Mouse (Mus musculus) ES-Bruce4 (cell line): ENCODE results near the gene Srp14. TPM values are rescaled to one million over a fixed set of nuclear protein-coding genes. Genes with fewer than 3 reads are reported as not detected.

Source experiments
- H3K27ac ChIP-seq: 2 replicates; pipeline ENCODE4 v1.5.1; 2012; ENCODE audit warnings: low read length, inconsistent platforms; ENCODE audit not compliant: insufficient read depth
- H3K27me3 ChIP-seq: 2 replicates; pipeline ENCODE4 v1.6.1; 2012; ENCODE audit warnings: mild to moderate bottlenecking, low read length, inconsistent platforms; ENCODE audit not compliant: control insufficient read depth, poor library complexity, insufficient read depth, severe bottlenecking
- H3K36me3 ChIP-seq: 2 replicates; pipeline ENCODE4 v1.6.1; 2012; ENCODE audit warnings: inconsistent platforms, mild to moderate bottlenecking, low read length, moderate library complexity; ENCODE audit not compliant: control insufficient read depth, poor library complexity, insufficient read depth, severe bottlenecking
- H3K4me1 ChIP-seq: one replicate; pipeline ENCODE4 v1.8.1; 2011; ENCODE audit warnings: low read length; ENCODE audit not compliant: control insufficient read depth, insufficient read depth
- H3K4me3 ChIP-seq: 2 replicates; pipeline ENCODE4 v1.5.1; 2011; ENCODE audit warnings: low read depth, mild to moderate bottlenecking, low read length
- H3K9ac ChIP-seq: 2 replicates; pipeline ENCODE4 v1.6.1; 2012; ENCODE audit warnings: low read depth, mild to moderate bottlenecking, inconsistent platforms; ENCODE audit not compliant: poor library complexity, severe bottlenecking
- H3K9me3 ChIP-seq: replicated peaks from 2 replicates; pipeline ENCODE4 v1.6.1; 2012; ENCODE audit warnings: mild to moderate bottlenecking, low read length, inconsistent platforms; ENCODE audit not compliant: control insufficient read depth, poor library complexity, insufficient read depth, severe bottlenecking
- CTCF ChIP-seq: IDR thresholded peaks from one replicate; pipeline ENCODE4 v1.8.1; 2011; ENCODE audit warnings: low read depth, low read length
- EP300 ChIP-seq: IDR thresholded peaks from 2 replicates; pipeline ENCODE4 v1.6.1; 2011; ENCODE audit warnings: low read depth, low read length; ENCODE audit not compliant: insufficient read depth
- POLR2A ChIP-seq: IDR thresholded peaks from one replicate; pipeline ENCODE4 v1.8.1; 2011; ENCODE audit warnings: low read length; ENCODE audit not compliant: insufficient read depth
- polyA plus RNA-seq: library from polyadenylated mRNA; stranded (reverse); fragments of >200 nt; gene quantifications from 2 replicates; pipeline ENCODE4 v1.2.4, GENCODE M21; 2011; ENCODE audit warnings: low read depth; ENCODE audit not compliant: missing spikeins, insufficient read depth, insufficient read length

Gene Srp14
- polyA plus RNA-seq, 1 experiment, result 142 TPM

DNA sequence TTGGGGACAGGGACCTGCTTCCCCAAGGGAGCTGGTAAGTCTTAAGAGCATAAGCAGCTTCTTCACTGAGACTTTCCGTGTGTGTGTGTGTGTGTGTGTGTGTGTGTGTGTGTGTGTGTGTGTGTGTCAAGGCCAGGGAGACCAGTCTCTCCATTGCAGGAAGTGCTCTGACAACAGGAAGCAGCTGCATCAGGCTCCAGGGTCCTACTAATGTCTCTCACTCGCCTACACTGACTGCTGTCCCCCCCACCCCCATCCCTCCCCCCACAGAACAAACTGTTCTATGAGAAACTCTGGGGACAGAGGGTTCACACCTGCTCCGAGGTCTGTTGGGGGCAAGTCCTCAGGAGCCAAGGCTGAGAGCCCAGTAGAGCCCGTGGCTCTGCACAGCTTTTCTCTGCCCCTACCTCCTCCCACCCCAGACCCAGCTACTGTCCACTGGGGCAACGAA lies 11.8 kb upstream of the Srp14 start:
- Histone ChIP-seq H3K27me3 (no peaks in the 10 kb centered on the region), H3K36me3 (no peaks in the 10 kb centered on the region), H3K9me3 (no peaks in the 10 kb centered on the region), H3K27ac (no peak overlapping the region), H3K4me3 (no peak overlapping the region), H3K9ac (no peak overlapping the region), H3K4me1 (peaks cover 4% of the 10 kb centered on the region)
- TF ChIP-seq POLR2A, result no peak
- TF ChIP-seq EP300, result no peak
- TF ChIP-seq CTCF, result no peak

DNA sequence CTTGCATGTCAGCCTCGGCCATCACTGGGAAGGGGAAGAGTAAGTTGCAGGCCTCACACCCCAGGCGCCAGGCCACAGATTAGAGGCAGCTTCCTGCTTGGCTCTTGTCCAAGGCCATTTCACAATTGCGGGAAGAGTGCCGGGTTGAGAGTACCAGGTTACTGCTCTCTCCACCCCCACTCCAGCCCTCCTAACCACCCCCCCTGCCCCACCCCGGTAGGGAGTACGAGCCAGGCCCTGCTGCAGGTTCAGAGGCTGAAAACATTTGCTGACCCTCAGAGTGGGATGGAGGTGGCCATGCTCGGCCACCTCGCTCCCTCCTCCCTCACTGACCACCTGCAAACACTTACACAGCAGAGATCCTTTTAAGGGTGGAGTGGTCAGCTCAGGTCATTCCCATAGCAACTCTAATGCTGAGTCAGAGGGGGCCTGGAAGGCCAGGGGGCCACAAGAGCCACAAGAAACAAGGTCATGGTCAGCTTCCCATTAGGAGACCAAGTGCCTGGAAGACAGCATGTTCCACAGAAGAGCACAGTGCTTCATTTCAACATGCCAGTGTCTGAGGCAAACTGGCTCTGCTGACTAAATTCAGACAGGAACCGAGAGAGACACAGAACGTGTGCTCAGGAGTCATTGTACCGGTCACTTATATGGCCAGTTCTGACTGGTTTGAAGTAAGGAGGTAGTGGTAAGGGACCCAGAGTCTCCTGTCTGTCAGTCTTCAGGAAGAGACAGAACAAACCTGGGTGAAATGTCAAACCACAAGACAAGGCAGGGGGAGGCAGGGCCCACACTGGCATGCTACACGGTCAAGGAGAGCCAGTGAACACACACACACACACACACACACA lies 11.0 kb upstream of the Srp14 start:
- no peaks in the 10 kb centered on the region for H3K36me3 ChIP-seq
- H3K27ac ChIP-seq, result no peak overlapping the region
- TF ChIP-seq POLR2A, result no peak
- no peak for TF ChIP-seq EP300
- peaks cover 4% of the 10 kb centered on the region for H3K4me1 ChIP-seq
- no peaks in the 10 kb centered on the region for H3K9me3 ChIP-seq
- H3K4me3 ChIP-seq, result no peak overlapping the region
- H3K27me3 ChIP-seq, result no peaks in the 10 kb centered on the region
- H3K9ac ChIP-seq, result no peak overlapping the region

DNA sequence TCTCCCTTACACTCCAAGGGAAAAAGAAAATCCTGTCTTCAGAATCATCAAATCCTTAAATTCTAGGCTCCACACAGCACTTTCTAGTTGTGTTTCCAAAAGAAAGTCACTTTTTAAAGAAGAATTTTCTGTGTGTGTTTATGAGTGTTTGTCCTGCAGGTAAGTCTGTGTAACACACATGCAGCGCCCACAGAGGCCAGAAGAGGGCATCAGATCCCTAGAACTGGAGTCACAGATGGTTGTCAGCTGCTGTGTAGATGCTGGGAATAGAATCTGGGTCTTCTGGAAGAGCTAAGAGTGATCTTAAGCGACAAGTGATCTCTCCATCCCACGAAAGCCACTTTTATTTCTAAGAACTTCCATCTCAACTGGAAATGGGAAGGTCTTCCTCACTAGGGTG lies 8.3 kb upstream of the Srp14 start:
- Histone ChIP-seq H3K4me1 (peaks cover 4% of the 10 kb centered on the region), H3K27ac (no peak overlapping the region), H3K4me3 (no peak overlapping the region), H3K9me3 (no peaks in the 10 kb centered on the region), H3K9ac (no peak overlapping the region), H3K27me3 (no peaks in the 10 kb centered on the region), H3K36me3 (no peaks in the 10 kb centered on the region)
- TF ChIP-seq POLR2A (no peak), EP300 (no peak), CTCF (peak; percentile 61)

DNA sequence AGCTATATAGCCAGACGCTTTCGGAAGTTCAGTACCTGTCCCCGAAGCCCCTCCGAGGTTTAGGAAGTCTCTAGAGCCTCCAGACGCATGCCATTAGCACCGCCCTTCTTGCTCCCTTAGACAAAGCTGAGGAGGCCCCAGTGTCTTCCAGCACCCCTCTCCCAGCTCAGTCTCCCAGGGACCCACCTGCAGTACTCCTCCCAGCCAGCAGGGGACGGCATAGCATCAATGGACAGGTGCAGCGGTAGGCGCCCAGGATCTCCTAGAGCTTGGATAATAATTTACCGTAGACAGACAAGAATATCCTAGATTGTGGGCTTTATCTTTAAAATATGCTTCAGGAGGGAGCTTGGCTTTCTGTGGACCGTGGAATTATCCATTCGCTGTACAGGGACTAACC lies 7.4 kb upstream of the Srp14 start:
- Histone ChIP-seq H3K27me3 (no peaks in the 10 kb centered on the region), H3K9ac (no peak overlapping the region), H3K4me3 (no peak overlapping the region), H3K4me1 (peaks cover 4% of the 10 kb centered on the region), H3K9me3 (no peaks in the 10 kb centered on the region), H3K36me3 (no peaks in the 10 kb centered on the region), H3K27ac (no peak overlapping the region)
- TF ChIP-seq POLR2A (no peak), CTCF (peak; percentile 93)

DNA sequence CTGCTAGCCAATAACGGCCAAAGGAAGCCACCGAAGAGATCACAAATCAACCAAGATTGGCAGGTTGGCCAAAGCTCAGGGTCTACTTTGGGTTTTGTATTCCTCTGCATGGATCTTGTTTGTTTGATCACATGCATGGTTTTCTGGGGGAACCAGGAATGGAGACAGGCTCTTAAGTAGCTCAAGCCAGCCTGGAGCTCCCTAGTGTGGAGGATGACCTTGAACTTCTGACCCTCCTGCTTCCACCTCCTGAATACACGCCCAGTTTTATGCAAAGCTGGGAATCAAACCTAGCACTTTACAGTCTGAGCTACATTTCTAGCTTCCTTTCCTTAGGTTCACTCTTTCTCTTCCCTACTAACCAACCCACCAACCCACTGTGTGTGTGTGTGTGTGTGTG lies 5.9 kb upstream of the Srp14 start:
- no peaks in the 10 kb centered on the region for H3K9me3 ChIP-seq
- H3K27ac ChIP-seq, result no peak overlapping the region
- no peak overlapping the region for H3K9ac ChIP-seq
- no peak overlapping the region for H3K4me3 ChIP-seq
- 0 out of 2 replicates have a peak, but pooled peaks have one; percentile 42 for TF ChIP-seq EP300
- TF ChIP-seq CTCF, result no peak
- no peaks in the 10 kb centered on the region for H3K27me3 ChIP-seq
- no peaks in the 10 kb centered on the region for H3K36me3 ChIP-seq
- peaks cover 2% of the 10 kb centered on the region for H3K4me1 ChIP-seq

DNA sequence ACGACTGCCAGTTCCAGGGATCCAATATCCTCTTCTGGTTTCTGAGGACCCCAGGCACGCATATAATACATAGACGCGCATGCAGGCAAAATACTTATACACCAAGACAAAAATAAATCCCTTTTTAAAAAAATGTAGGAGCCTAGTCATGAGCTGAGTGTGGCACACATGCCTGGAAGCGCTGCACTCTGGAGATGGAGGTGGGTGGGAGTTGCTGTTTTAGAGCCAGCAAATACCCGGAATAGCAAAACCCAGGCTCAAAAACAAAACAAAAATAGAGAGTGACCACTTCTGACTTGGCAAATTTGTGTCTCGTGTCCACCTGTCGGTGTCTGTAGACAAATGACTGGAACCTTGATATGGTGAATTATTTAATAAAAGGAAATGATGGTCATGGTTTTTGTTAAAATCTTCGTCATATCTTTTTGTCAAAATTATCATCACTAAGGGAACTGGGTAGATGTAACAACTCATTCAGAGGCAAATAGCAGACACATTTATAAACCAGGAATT lies 4.9 kb upstream of the Srp14 start:
- Histone ChIP-seq H3K4me3 (no peak overlapping the region), H3K4me1 (peaks cover 1% of the 10 kb centered on the region), H3K9me3 (no peaks in the 10 kb centered on the region), H3K9ac (no peak overlapping the region), H3K27me3 (no peaks in the 10 kb centered on the region), H3K27ac (no peak overlapping the region), H3K36me3 (no peaks in the 10 kb centered on the region)
- TF ChIP-seq POLR2A, result no peak
- no peak for TF ChIP-seq EP300
- no peak for TF ChIP-seq CTCF
